Mouse (Mus musculus): Measurements from ENCODE around the gene Dcps.
"Not testable (repeated sequence)": the region's sequence is repeated elsewhere in the genome, so short reads cannot be mapped to it uniquely, and the experiment has no call there.

The Dcps gene

DNA sequence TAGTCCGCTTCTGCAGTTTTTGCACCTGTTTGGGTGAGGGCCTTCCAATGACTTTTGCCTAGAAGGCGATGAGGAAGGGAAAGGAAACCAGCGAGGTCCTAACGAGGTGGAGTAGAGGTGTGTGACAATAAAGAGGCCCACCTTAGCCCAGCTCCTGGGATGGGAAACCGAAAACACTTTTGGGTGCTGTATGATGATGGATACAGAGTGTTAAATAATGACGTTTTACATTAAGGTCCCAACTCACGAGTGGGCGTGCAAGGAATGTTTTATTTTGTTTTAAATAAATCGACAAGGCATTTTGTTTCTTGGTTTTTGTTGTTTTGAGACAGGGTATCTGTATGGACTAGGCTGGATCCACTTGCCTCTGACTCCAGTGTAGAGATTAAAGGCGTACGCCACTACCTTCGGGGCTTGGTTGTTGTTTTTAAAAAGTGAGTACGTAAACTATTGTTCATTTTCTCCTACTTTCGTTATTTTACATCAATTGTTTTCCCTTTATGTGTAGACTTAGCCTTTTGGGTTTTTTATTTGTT is 331 bp upstream of the Dcps start:
- DNase-seq (ENCODE audit: low spot score in 2 of 2), result no peak

GRCm38 (mm10) chr9:35173331-35173730 is 2.5 kb downstream of the Dcps start:
- DNase-seq (ENCODE audit: low spot score in 2 of 2), result no peak

- DNase-seq (ENCODE audit: low spot score in 2 of 2), result no peak
Measured at GRCm38 (mm10) chr9:35170071-35170470, 5.8 kb downstream of the Dcps start.

- DNase-seq (ENCODE audit: low spot score in 2 of 2), result no peak
Measured at GRCm38 (mm10) chr9:35166798-35167635, 8.8 kb downstream of the Dcps start.

DNA sequence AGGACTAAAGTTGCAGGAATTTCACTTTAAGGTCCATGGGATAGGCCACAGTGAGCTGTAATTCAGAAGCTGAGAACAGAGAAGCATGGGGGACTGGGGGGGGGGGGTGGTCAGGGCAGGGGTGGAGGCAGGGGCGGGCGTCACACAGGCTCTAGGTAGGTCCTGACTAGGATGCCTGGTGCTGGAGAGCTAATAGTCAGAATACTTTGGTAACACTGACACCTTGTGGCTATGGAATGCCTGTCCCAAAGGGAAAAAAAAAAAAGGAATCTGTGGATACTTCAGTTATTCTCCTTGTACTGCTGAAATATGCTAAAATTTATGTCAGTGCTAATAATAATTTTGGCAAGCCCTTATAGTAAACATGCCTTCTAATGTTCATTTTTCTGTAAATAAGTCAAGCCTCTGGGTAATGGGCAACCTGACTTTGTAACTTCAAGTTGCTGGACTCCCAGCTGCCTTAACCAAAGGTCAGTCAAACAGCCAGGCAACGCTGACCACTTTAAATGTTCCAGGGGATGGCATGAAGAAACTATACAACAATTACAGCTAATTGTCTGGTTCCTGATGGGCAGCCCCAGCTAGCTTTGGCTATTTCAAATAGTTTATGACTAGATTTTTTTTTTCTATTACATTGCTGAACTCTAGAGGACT is 9.6 kb downstream of the Dcps start:
- DNase-seq (ENCODE audit: low spot score in 2 of 2), result no peak

DNA sequence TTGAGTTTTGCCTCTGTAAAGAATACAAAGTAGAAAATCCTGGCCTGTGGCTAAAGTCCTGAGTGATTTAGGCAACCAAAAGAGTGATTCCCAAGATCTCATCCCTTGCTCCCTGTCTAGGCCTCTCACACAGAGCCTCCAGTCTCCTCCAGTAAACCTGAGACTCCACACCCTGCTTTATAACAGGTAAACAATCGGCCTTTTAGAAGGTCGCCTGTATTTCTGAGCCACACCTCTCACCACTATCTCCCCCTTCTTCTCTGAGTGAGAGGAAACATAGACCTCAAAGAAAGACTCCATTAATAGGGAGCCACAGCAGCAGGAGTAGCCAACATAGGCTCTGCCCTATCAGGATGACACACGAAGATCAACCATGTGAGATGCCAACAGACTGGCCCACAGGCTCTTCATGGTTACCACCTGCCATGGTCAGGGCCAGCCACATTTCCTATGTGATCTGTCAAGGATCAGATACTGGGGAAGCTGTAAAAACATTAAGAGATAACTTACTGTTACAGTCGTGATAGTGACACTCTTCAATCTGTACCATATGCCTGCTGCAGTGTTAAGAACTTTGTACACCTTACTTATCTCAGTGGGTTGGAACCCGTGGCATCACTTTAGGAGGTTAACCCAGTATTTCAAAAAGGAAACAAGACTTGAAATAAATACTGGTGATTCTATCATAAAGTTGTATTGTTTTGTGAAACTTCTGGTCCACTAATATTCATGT is 11.6 kb downstream of the Dcps start:
- no peak for DNase-seq (ENCODE audit: low spot score in 2 of 2)

GRCm38 (mm10) chr9:35163011-35163690 is 12.7 kb downstream of the Dcps start:
- DNase-seq (ENCODE audit: low spot score in 2 of 2), result no peak

DNA sequence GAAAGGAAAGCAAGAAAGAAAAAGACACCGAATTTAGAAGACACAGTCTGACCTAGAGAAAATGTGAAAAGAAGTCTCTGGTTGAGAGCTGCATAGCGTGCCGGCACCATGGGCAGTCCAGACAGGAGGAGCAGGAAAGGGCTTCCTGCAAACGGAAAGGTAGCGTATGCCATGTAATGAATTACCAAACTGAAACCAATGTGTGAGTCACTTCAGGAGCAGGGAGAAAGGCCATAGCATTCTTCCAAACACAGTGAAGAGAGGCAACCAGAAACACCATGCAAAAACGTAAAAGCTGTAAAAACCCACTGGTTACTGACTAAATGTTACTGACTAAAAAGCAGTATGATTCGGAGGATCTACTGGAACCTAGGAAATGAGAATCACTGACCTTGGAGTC is 14.1 kb downstream of the Dcps start:
- DNase-seq (ENCODE audit: low spot score in 2 of 2), result no peak

DNA sequence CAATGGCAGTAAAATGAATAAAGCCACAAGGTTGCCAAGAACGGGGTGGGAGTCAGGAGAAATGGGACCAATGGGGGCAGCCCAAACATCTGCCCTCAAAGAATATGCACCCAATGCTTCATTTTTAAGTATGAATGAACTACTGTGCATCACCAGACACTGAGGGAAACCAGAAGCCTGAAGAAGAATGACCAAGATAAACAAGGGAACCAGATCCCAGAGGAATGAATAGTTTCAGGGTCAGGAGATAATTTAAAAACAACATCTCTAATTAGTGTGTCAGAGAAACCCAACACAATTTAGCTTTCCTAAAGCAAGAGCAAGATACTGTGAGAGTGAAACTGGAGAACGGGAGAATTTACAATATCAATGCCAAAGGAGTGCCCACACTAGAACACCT is 15.2 kb downstream of the Dcps start:
- DNase-seq (ENCODE audit: low spot score in 2 of 2), result no peak

- no peak for DNase-seq (ENCODE audit: low spot score in 2 of 2)
Measured at GRCm38 (mm10) chr9:35158477-35158876, 17.4 kb downstream of the Dcps start.

- no peak for DNase-seq (ENCODE audit: low spot score in 2 of 2)
Measured at GRCm38 (mm10) chr9:35156862-35157261, 19.0 kb downstream of the Dcps start.

- no peak for DNase-seq (ENCODE audit: low spot score in 2 of 2)
Measured at GRCm38 (mm10) chr9:35156002-35156710, 19.7 kb downstream of the Dcps start.

- DNase-seq (ENCODE audit: low spot score in 2 of 2), result no peak
Measured at GRCm38 (mm10) chr9:35152923-35153322, 22.9 kb downstream of the Dcps start.

DNA sequence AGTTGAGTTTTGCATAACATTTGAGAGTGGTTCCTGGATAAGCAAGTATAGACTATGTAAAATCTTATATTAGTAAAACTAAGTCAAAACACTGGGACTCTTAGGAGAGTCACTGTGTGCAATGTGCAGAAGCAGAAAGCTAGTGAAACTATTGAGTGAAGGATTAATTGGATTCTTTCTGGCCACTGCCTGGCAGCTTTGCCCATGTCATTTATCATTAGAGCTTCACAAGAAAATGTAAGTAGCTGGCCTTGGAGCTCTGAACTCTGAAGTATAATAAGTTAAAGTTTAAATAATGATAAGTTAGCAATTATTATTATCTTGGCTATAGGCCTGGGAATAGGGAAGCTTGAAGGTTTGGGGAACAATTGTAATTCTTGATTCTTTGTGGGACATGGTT is 27.0 kb downstream of the Dcps start:
- DNase-seq (ENCODE audit: low spot score in 2 of 2), result not testable (repeated sequence)

DNA sequence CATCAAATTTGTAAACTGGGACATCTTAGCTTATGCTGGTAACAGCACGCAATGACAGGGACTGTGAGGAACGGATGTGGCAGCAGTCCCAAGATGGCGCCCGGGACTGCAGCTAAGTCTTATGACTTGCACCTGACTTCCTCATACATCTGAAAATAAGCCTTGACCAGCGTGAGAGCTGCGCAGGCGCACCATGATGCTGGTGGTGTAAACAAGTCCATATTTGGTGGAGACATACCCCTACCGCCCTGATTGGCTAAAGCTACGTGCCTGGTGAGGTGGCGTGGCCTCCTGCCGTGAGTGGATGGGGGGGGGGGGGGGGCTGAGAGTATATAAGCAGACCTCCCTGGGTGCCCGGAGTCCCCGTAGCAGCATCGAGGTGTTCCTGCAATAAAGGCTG is 28.6 kb downstream of the Dcps start:
- DNase-seq (ENCODE audit: low spot score in 2 of 2), result not testable (repeated sequence)

- no peak for DNase-seq (ENCODE audit: low spot score in 2 of 2)
Measured at GRCm38 (mm10) chr9:35145829-35146228, 30.0 kb downstream of the Dcps start.

GRCm38 (mm10) chr9:35145118-35145517 is 30.7 kb downstream of the Dcps start:
- no peak for DNase-seq (ENCODE audit: low spot score in 2 of 2)

GRCm38 (mm10) chr9:35142221-35142620 is 33.6 kb downstream of the Dcps start:
- DNase-seq (ENCODE audit: low spot score in 2 of 2), result no peak

DNA sequence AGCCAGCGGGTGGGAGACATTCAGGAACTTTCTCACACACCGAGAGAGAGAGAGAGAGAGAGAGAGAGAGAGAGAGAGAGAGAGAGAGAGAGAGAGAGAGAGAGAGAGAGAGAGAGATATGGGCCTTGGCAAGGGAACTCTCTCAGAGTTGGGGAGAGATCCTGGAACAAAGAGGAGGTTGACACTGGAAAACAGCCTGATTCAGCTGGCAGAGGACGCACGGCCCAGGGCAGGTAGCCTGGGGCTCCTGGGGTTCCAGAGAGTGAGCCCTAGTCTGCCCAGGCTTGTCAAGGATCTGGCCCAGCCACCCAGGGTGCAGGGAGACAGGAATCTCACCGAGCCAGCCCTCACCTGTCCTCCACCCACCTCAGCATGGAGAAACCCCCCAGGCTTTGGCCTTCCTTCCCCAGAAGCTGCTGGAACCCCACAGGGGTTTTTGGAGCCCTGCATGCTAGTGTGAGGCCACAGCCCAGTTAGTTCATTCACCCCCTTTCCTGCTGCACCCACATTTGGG is 36.6 kb downstream of the Dcps start:
- no peak for DNase-seq (ENCODE audit: low spot score in 2 of 2)

- DNase-seq (ENCODE audit: low spot score in 2 of 2), result no peak
Measured at GRCm38 (mm10) chr9:35138029-35138428, 37.8 kb downstream of the Dcps start.

- DNase-seq (ENCODE audit: low spot score in 2 of 2), result no peak
Measured at GRCm38 (mm10) chr9:35135575-35135974, 40.3 kb downstream of the Dcps start.

All from spleen, postnatal 4 days (tissue).